Mouse (Mus musculus) G1E (cell line): ENCODE measurements around the gene Wwp2. TPM values are rescaled to one million over a fixed set of nuclear protein-coding genes. Genes with fewer than 3 reads are reported as not detected.

Source experiments
- ATAC-seq: 2 replicates; pipeline ENCODE4 v1.8.0; 2016; ENCODE audit warnings: mild to moderate bottlenecking; ENCODE audit not compliant: insufficient number of reproducible peaks, poor library complexity, low FRiP score, severe bottlenecking; ENCODE audit errors: extremely low read depth
- DNase-seq: peaks from one replicate; pipeline ENCODE4 v3.0.0; 2012; ENCODE audit warnings: low spot score
- H3K27me3 ChIP-seq: 2 replicates; pipeline ENCODE4 v1.6.1; 2012; ENCODE audit warnings: mild to moderate bottlenecking, low read length, inconsistent platforms; ENCODE audit not compliant: insufficient read depth
- H3K36me3 ChIP-seq: replicated peaks from 2 replicates; pipeline ENCODE3; 2012; ENCODE audit warnings: mild to moderate bottlenecking, inconsistent platforms
- H3K4me1 ChIP-seq: 2 replicates; pipeline ENCODE4 v1.6.1; 2012; ENCODE audit warnings: low read depth, low read length, inconsistent platforms, mixed read lengths; ENCODE audit not compliant: insufficient read depth
- H3K4me3 ChIP-seq: 2 replicates; pipeline ENCODE4 v1.5.1; 2012; ENCODE audit warnings: low read depth, mild to moderate bottlenecking, inconsistent platforms, low read length, moderate library complexity, mixed read lengths
- H3K9me3 ChIP-seq: replicated peaks from 2 replicates; pipeline ENCODE4 v1.6.1; 2012; ENCODE audit warnings: inconsistent platforms
- CTCF ChIP-seq: IDR thresholded peaks from 2 replicates; pipeline ENCODE4 v1.5.1; 2012; ENCODE audit warnings: low read depth, low read length, inconsistent platforms, mixed read lengths
- GATA1 ChIP-seq: IDR thresholded peaks from 2 replicates; pipeline ENCODE4 v1.6.1; 2012; ENCODE audit warnings: borderline replicate concordance, low read length, inconsistent platforms, mixed read lengths
- GATA2 ChIP-seq: IDR thresholded peaks from 2 replicates; pipeline ENCODE4 v1.6.1; 2012; ENCODE audit warnings: low read depth, low read length, inconsistent platforms, borderline replicate concordance
- POLR2AphosphoS5 ChIP-seq: IDR thresholded peaks from 2 replicates; pipeline ENCODE4 v1.6.1; 2012; ENCODE audit warnings: low read depth, low read length, inconsistent platforms; ENCODE audit not compliant: insufficient replicate concordance
- TAL1 ChIP-seq: conservative IDR thresholded peaks from 2 replicates; pipeline ENCODE4 v1.6.1; 2012; ENCODE audit warnings: low read depth, low read length, inconsistent platforms, mixed read lengths
- polyA plus RNA-seq: library from polyadenylated mRNA; stranded (reverse); fragments of >175 nt; gene quantifications from 2 replicates; pipeline ENCODE4 v1.2.3, GENCODE M21; 2012
- total RNA-seq, 2 experiments: library from RNA; stranded (forward) in 1 of 2; stranded (reverse) in 1 of 2; fragments of 200-1000 nt in 1 of 2; fragments of >200 nt in 1 of 2; fragmentation: Nextera tagmentation in 1 of 2; gene quantifications; 2 replicates each; pipeline ENCODE4 v1.2.3; 2014 to 2017

Gene Wwp2
- total and polyA plus RNA-seq, 3 experiments: 45.7 to 77.5 (median 71.4) TPM

DNA sequence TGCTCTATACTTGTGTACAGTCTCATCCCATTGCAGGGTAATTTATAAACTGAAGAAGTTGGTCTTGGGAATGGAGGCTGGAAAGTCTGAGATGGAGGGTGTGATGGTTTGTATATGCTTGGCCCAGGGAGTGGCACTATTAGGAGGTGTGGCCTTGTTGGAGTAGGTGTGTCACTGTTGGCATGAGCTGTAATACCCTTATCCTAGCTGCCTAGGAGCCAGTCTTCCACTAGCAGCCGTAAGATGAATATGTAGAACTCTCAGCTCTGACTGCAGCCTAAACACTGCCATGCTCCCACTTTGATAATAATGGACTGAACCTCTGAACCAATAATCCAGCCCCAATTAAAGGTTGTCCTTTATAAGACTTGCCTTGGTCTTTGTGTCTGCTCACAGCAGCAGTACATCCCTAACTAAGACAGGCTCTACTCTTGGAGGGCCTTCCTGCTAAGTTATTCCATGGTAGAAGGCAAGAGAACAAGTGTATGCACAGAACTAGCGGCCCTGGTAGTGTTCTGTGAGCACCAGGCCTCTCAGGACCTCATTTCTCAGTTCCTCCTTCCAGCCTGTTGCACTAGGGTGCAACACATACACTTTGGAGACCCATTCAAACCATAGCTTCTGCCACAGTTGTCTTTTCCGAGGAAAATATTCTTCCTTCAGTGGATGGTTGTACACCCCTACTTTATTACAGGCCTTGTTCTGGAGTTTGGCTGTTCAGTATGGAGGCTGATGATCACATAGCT is 3.9 kb downstream of the Wwp2 start:
- ATAC-seq (no peak), DNase-seq (no peak)
- Histone ChIP-seq H3K4me3 (no peak overlapping the region), H3K4me1 (peaks cover 34% of the 10 kb centered on the region), H3K36me3 (peaks cover 54% of the 10 kb centered on the region), H3K27me3 (no peaks in the 10 kb centered on the region), H3K9me3 (no peaks in the 10 kb centered on the region)
- TF ChIP-seq CTCF (no peak), POLR2AphosphoS5 (no peak), TAL1 (no peak), GATA1 (no peak), GATA2 (no peak)

- no peak overlapping the region for H3K4me3 ChIP-seq
- no peaks in the 10 kb centered on the region for H3K9me3 ChIP-seq
- peaks cover 22% of the 10 kb centered on the region for H3K4me1 ChIP-seq
- peaks cover 76% of the 10 kb centered on the region for H3K36me3 ChIP-seq
- no peak for TF ChIP-seq GATA2
- TF ChIP-seq CTCF: no peak
- no peak for TF ChIP-seq POLR2AphosphoS5
- ATAC-seq: no peak
- no peaks in the 10 kb centered on the region for H3K27me3 ChIP-seq
- DNase-seq: no peak
These were observed 8.5 kb downstream of the Wwp2 start for GRCm38 (mm10) chr8:107444626-107445025.

DNA sequence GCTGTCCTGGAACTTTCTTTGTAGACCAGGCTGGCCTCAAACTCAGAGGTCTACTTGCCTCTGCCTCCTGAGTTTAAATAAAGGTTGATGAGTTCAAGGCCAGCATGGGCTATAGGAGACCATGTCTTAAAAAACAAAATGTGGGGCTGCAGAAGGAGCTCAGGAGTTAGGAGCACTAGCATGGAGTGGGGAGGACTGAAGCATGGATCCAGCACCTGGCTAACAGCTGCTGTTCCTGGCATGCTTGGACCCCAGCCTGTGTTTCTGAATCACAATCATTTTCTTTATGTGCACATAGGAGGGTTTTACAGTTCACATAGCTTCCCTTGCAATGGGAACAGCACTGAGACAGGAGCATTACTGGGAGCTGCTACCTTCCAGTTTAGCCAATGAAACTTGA is 11.5 kb downstream of the Wwp2 start:
- Histone ChIP-seq H3K4me3 (no peak overlapping the region), H3K36me3 (peaks cover 71% of the 10 kb centered on the region), H3K9me3 (no peaks in the 10 kb centered on the region), H3K4me1 (peaks cover 19% of the 10 kb centered on the region), H3K27me3 (no peaks in the 10 kb centered on the region)
- no peak for TF ChIP-seq GATA1
- TF ChIP-seq TAL1: no peak
- TF ChIP-seq GATA2: no peak
- no peak for TF ChIP-seq CTCF
- no peak for DNase-seq
- no peak for ATAC-seq

DNA sequence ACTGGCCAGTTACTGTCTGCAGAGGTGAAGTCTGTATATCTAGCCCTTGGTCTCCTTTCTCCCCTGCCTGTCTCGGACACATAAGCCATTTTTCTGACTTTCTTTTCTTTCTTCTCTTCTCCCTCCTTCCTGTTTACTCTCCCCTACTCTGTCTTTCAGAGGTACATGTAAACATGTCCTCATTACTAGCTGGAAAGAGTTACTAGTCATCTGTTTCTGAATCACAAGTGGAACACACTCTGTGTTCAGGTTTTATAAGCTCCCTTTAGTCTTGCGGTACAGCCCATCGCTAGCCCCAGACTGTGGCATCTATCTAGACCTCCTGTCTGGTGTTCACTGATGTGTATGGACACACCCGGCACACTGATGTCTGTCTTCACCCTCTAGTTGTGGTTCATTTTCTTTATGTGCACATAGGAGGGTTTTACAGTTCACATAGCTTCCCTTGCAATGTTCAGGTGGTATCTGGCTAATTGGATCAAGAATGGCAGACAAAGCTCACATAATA is 12.3 kb downstream of the Wwp2 start:
- Histone ChIP-seq H3K4me3 (no peak overlapping the region), H3K36me3 (peaks cover 72% of the 10 kb centered on the region), H3K4me1 (peaks cover 17% of the 10 kb centered on the region), H3K27me3 (no peaks in the 10 kb centered on the region), H3K9me3 (no peaks in the 10 kb centered on the region)
- no peak for DNase-seq
- TF ChIP-seq GATA2 (no peak), TAL1 (no peak), CTCF (no peak), GATA1 (no peak), POLR2AphosphoS5 (no peak)
- ATAC-seq: no peak

DNA sequence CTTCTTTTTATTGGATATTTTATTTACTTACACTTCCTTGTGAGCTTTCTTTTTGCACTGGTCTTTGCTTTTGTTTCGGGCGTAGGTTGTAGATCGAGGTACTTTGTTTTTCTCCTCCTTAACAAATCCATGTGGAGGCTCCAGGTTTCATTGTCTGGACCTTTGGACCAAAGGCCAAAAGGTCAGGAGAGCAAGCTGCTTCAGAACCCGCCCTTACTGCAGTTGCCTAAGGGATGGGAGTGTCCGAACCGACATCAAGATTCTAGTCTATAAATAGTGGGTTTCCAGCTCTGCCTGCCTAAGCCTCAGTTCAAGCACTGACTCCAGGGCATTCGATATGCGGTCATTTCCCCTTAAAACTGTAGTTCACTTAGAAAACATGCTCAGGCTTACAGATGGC is 13.0 kb downstream of the Wwp2 start:
- Histone ChIP-seq H3K27me3 (no peaks in the 10 kb centered on the region), H3K4me3 (no peak overlapping the region), H3K4me1 (peaks cover 16% of the 10 kb centered on the region), H3K36me3 (peaks cover 74% of the 10 kb centered on the region), H3K9me3 (no peaks in the 10 kb centered on the region)
- ATAC-seq (no peak), DNase-seq (no peak)
- TF ChIP-seq CTCF (no peak), POLR2AphosphoS5 (no peak), TAL1 (no peak), GATA2 (no peak), GATA1 (no peak)

DNA sequence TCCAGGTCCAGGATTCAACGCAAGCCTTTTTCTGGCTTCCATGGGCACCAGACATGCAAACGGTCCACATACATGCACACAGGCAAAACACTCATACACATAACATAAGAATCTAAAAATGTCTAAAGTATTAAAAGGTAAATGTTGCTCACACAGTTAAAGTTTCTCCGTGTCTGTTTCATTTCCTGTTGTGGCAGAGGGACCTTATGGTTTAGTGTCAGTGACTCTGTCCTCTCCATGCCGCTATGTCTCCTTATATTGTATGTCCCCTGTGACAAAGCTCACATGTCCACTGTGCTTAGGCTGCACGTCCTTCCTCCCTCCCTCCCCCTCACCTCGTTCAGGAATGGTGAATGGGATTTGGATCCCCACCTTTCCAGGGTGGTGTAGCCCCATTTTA is 13.5 kb downstream of the Wwp2 start:
- ATAC-seq (no peak), DNase-seq (no peak)
- TF ChIP-seq GATA2: no peak
- no peak for TF ChIP-seq CTCF
- no peak for TF ChIP-seq TAL1
- no peaks in the 10 kb centered on the region for H3K9me3 ChIP-seq
- H3K27me3 ChIP-seq: no peaks in the 10 kb centered on the region
- no peak overlapping the region for H3K4me3 ChIP-seq
- H3K36me3 ChIP-seq: peaks cover 71% of the 10 kb centered on the region
- peaks cover 16% of the 10 kb centered on the region for H3K4me1 ChIP-seq
